Mouse (Mus musculus) layer of hippocampus, postnatal 14 days (tissue): ENCODE data around the gene Fgl2. TPM values are rescaled to one million over a fixed set of nuclear protein-coding genes. Genes with fewer than 3 reads are reported as not detected.

Source experiments
- total RNA-seq, 2 experiments: library from RNA; stranded (reverse); gene quantifications; 2 replicates each; pipeline ENCODE4 v1.2.3; 2021

The Fgl2 gene
- total RNA-seq, 2 experiments from 2014 or later = 2.9 to 3.5 TPM

Other genes with a start within 250 kb of the Fgl2 start
- gene Gsap, start 186.4 kb upstream of the Fgl2 start, total RNA-seq = 1 to 10 TPM; 8.5 to 8.9 TPM
- gene Ccdc146, start 52.0 kb downstream of the Fgl2 start, total RNA-seq = 1 to 10 TPM; 1.1 to 1.2 TPM
- 10 to 100 TPM; 11.7 to 12.5 TPM for gene Fam185a, start 52.3 kb downstream of the Fgl2 start, total RNA-seq
- gene Lrrc17, start 170.9 kb downstream of the Fgl2 start, total RNA-seq = under 1 TPM; 0.35 to 0.64 TPM